Mouse (Mus musculus) limb, embryonic 11.5 days (tissue): ENCODE data around the gene Fbxw7. TPM values are rescaled to one million over a fixed set of nuclear protein-coding genes. Genes with fewer than 3 reads are reported as not detected.

ENCODE experiments used
- ATAC-seq: fragments of 200-750 bp; cut with Nextera tagmentation; 2 replicates; pipeline ENCODE4 v1.8.0; 2017; ENCODE audit warnings: low read depth; ENCODE audit not compliant: insufficient number of reproducible peaks, low FRiP score, low TSS enrichment
- DNase-seq: peaks from one replicate; pipeline ENCODE4 v3.0.0-alpha.2; 2015; ENCODE audit warnings: low spot score
- H3K27ac ChIP-seq: fragments of 300-500 bp; sonication (generic); replicated peaks from 2 replicates; pipeline ENCODE4 v1.5.1; 2014; ENCODE audit warnings: low read depth, mild to moderate bottlenecking, low read length
- H3K27me3 ChIP-seq: fragments of 300-500 bp; sonication (generic); 2 replicates; pipeline ENCODE4 v1.6.1; 2014; ENCODE audit warnings: mild to moderate bottlenecking, low read length, mixed read lengths; ENCODE audit not compliant: control insufficient read depth, insufficient read depth
- H3K36me3 ChIP-seq: fragments of 300-500 bp; sonication (generic); 2 replicates; pipeline ENCODE4 v1.6.1; 2014; ENCODE audit warnings: mild to moderate bottlenecking, low read length, moderate library complexity, mixed read lengths; ENCODE audit not compliant: control insufficient read depth, insufficient read depth
- H3K4me1 ChIP-seq: fragments of 300-500 bp; sonication (generic); 2 replicates; pipeline ENCODE4 v1.6.1; 2014; ENCODE audit warnings: low read length, mixed read lengths; ENCODE audit not compliant: control insufficient read depth, insufficient read depth
- H3K4me2 ChIP-seq: fragments of 300-500 bp; sonication (generic); 2 replicates; pipeline ENCODE4 v1.6.1; 2014; ENCODE audit warnings: low read depth, mild to moderate bottlenecking, moderate library complexity; ENCODE audit not compliant: severe bottlenecking
- H3K4me3 ChIP-seq: fragments of 300-500 bp; sonication (generic); 2 replicates; pipeline ENCODE4 v1.5.1; 2014; ENCODE audit warnings: low read depth, low read length
- H3K9ac ChIP-seq: fragments of 300-500 bp; sonication (generic); 2 replicates; pipeline ENCODE4 v1.6.1; 2014; ENCODE audit warnings: mild to moderate bottlenecking, low read length
- H3K9me3 ChIP-seq: fragments of 300-500 bp; sonication (generic); 2 replicates; pipeline ENCODE4 v1.6.1; 2016; ENCODE audit warnings: low read length; ENCODE audit not compliant: control insufficient read depth
- WGBS: fragments of 180-500 bp; shearing (Covaris S2); extraction: QIAGEN DNeasy Blood & Tissue Kit; methylation state at CpG from one replicate; pipeline ENCODE4 v1.1.7; 2014; 5-methylcytosine and 5-hydroxymethylcytosine counted together
- polyA plus RNA-seq: library from polyadenylated mRNA; unstranded; fragments of >200 nt; fragmentation: Nextera tagmentation; extraction: Ambion mirVana; gene quantifications from 2 replicates; pipeline ENCODE4 v1.2.1, GENCODE M21; 2014

The Fbxw7 gene
- polyA plus RNA-seq, 1 experiment from 2014 or later, result 8.5 TPM

GRCm38 (mm10) chr3:84776084-84776483 is 39.0 kb upstream of the Fbxw7 start:
- H3K4me3 ChIP-seq, result no peak overlapping the region
- peaks cover 5% of the 10 kb centered on the region for H3K4me1 ChIP-seq
- H3K27me3 ChIP-seq, result no peaks in the 10 kb centered on the region
- no peak overlapping the region for H3K4me2 ChIP-seq
- no peaks in the 10 kb centered on the region for H3K9me3 ChIP-seq
- H3K27ac ChIP-seq, result no peak overlapping the region
- WGBS, result 86% methylated on average over 1 of the region's 1 CpGs
- ATAC-seq, result no peak
- no peaks in the 10 kb centered on the region for H3K36me3 ChIP-seq
- DNase-seq, result no peak
- no peak overlapping the region for H3K9ac ChIP-seq

- ATAC-seq (no peak), DNase-seq (no peak)
- no peak overlapping the region for H3K27ac ChIP-seq
- no peaks in the 10 kb centered on the region for H3K4me1 ChIP-seq
- H3K4me3 ChIP-seq, result no peak overlapping the region
- H3K9me3 ChIP-seq, result no peaks in the 10 kb centered on the region; the same call in 1 of the 2 replicates
- H3K36me3 ChIP-seq, result no peaks in the 10 kb centered on the region
- H3K9ac ChIP-seq, result no peak overlapping the region
- H3K27me3 ChIP-seq, result no peaks in the 10 kb centered on the region
- no peak overlapping the region for H3K4me2 ChIP-seq
- 93% methylated on average over 4 of the region's 4 CpGs for WGBS
These were observed 27.2 kb upstream of the Fbxw7 start for GRCm38 (mm10) chr3:84787914-84788313.

- Histone ChIP-seq H3K9ac (no peak overlapping the region), H3K9me3 (no peaks in the 10 kb centered on the region), H3K27ac (no peak overlapping the region), H3K36me3 (no peaks in the 10 kb centered on the region), H3K27me3 (no peaks in the 10 kb centered on the region), H3K4me2 (no peak overlapping the region), H3K4me3 (no peak overlapping the region), H3K4me1 (no peaks in the 10 kb centered on the region)
- DNase-seq (no peak), ATAC-seq (no peak)
- WGBS, result 63% methylated on average over 9 of the region's 9 CpGs
These were observed 11.0 kb upstream of the Fbxw7 start for GRCm38 (mm10) chr3:84804036-84804435.

GRCm38 (mm10) chr3:84806206-84806605 is 8.9 kb upstream of the Fbxw7 start:
- Histone ChIP-seq H3K4me1 (no peaks in the 10 kb centered on the region), H3K9me3 (no peaks in the 10 kb centered on the region), H3K9ac (no peak overlapping the region), H3K4me3 (no peak overlapping the region), H3K27ac (no peak overlapping the region), H3K27me3 (no peaks in the 10 kb centered on the region), H3K36me3 (no peaks in the 10 kb centered on the region), H3K4me2 (no peak overlapping the region)
- 88% methylated on average over 2 of the region's 2 CpGs for WGBS
- no peak for DNase-seq
- no peak for ATAC-seq

- ATAC-seq (no peak), DNase-seq (no peak)
- Histone ChIP-seq H3K4me3 (no peak overlapping the region), H3K27me3 (no peaks in the 10 kb centered on the region), H3K9ac (no peak overlapping the region), H3K9me3 (no peaks in the 10 kb centered on the region), H3K4me2 (no peak overlapping the region), H3K36me3 (no peaks in the 10 kb centered on the region), H3K4me1 (no peaks in the 10 kb centered on the region), H3K27ac (no peak overlapping the region)
- WGBS, result 71% methylated on average over 3 of the region's 3 CpGs
These were observed 7.2 kb upstream of the Fbxw7 start for GRCm38 (mm10) chr3:84807826-84808225.

- Histone ChIP-seq H3K4me3 (no peak overlapping the region), H3K27ac (no peak overlapping the region), H3K27me3 (no peaks in the 10 kb centered on the region), H3K36me3 (no peaks in the 10 kb centered on the region), H3K4me1 (0 out of 2 replicates have a peak, but pooled peaks cover 5% of the 10 kb centered on the region), H3K4me2 (no peak overlapping the region), H3K9ac (no peak overlapping the region), H3K9me3 (no peaks in the 10 kb centered on the region)
- DNase-seq (no peak), ATAC-seq (no peak)
These were observed 6.2 kb upstream of the Fbxw7 start for GRCm38 (mm10) chr3:84808906-84809305.

- Histone ChIP-seq H3K27me3 (no peaks in the 10 kb centered on the region), H3K9ac (no peak overlapping the region), H3K4me1 (peaks cover 5% of the 10 kb centered on the region; the same call in 1 of the 2 replicates), H3K9me3 (no peaks in the 10 kb centered on the region), H3K36me3 (no peaks in the 10 kb centered on the region), H3K27ac (no peak overlapping the region), H3K4me3 (no peak overlapping the region), H3K4me2 (no peak overlapping the region)
- ATAC-seq (no peak), DNase-seq (no peak)
These were observed 4.3 kb upstream of the Fbxw7 start for GRCm38 (mm10) chr3:84810803-84811202.

- under 1% methylated on average over 29 of the region's 29 CpGs for WGBS
- no peak for DNase-seq
- no peak; the same call in 1 of the 2 replicates for ATAC-seq
These were observed 1.5 kb upstream of the Fbxw7 start for GRCm38 (mm10) chr3:84813436-84814156.

More at GRCm38 (mm10) chr3:84813436-84814156, 1.5 kb upstream of the Fbxw7 start:
- H3K4me1 ChIP-seq, result peaks cover 12% of the 10 kb centered on the region; the same call in 1 of the 2 replicates
- H3K4me3 ChIP-seq, result peak overlapping the region; percentile 97
- H3K27me3 ChIP-seq, result no peaks in the 10 kb centered on the region
- no peaks in the 10 kb centered on the region for H3K9me3 ChIP-seq
- peak overlapping the region; percentile 73 for H3K9ac ChIP-seq
- H3K27ac ChIP-seq, result peak overlapping the region; percentile 64
- no peaks in the 10 kb centered on the region for H3K36me3 ChIP-seq
- peak overlapping the region; percentile 71 for H3K4me2 ChIP-seq
